Mouse (Mus musculus) MEL (cell line): Measurements from ENCODE around the gene Gm10300. TPM values are rescaled to one million over a fixed set of nuclear protein-coding genes. Genes with fewer than 3 reads are reported as not detected.

Experiments
- DNase-seq: peaks from one replicate; pipeline ENCODE4 v3.0.0; 2011; ENCODE audit warnings: low read depth, low spot score
- H3K27ac ChIP-seq: 2 replicates; pipeline ENCODE4 v1.5.1; 2012; ENCODE audit warnings: low read depth, mild to moderate bottlenecking, control low read depth, low read length, moderate library complexity; ENCODE audit not compliant: control insufficient read depth
- H3K27me3 ChIP-seq, 2 experiments: fragments of 150-350 bp in 1 of 2; sonication (generic) in 1 of 2; 2 replicates each; pipeline ENCODE4 v1.6.1; 2012; ENCODE audit warnings: low read length in 2 of 2, mild to moderate bottlenecking in 2 of 2, improper control_type of control experiment in 1 of 2, moderate library complexity in 1 of 2; ENCODE audit not compliant: insufficient read depth in 2 of 2, control insufficient read depth in 1 of 2
- H3K36me3 ChIP-seq, 2 experiments: 2 replicates each; pipeline ENCODE4 v1.6.1; 2012 to 2014; ENCODE audit warnings: low read length in 2 of 2, improper control_type of control experiment in 1 of 2, inconsistent platforms in 1 of 2, mild to moderate bottlenecking in 1 of 2; ENCODE audit not compliant: insufficient read depth in 2 of 2, control insufficient read depth in 1 of 2
- H3K4me1 ChIP-seq, 2 experiments: fragments of 150-350 bp in 1 of 2; sonication (generic) in 1 of 2; 2 replicates each; pipeline ENCODE4 v1.6.1; 2012; ENCODE audit warnings: low read length in 2 of 2, improper control_type of control experiment in 1 of 2, mild to moderate bottlenecking in 1 of 2; ENCODE audit not compliant: insufficient read depth in 2 of 2, control insufficient read depth in 1 of 2
- H3K4me3 ChIP-seq, 2 experiments: fragments of 150-350 bp in 1 of 2; sonication (generic) in 1 of 2; 2 replicates each; pipeline ENCODE4 v1.5.1; 2012; ENCODE audit warnings: low read depth in 2 of 2, low read length in 2 of 2, mild to moderate bottlenecking in 2 of 2, moderate library complexity in 2 of 2, control low read depth in 1 of 2, improper control_type of control experiment in 1 of 2; ENCODE audit not compliant: control insufficient read depth in 1 of 2, insufficient read depth in 1 of 2
- H3K79me2 ChIP-seq: 2 replicates; pipeline ENCODE4 v1.6.1; 2012; ENCODE audit warnings: mild to moderate bottlenecking, low read length, moderate library complexity; ENCODE audit not compliant: control insufficient read depth, poor library complexity, insufficient read depth
- H3K9ac ChIP-seq: 2 replicates; pipeline ENCODE4 v1.6.1; 2012; ENCODE audit warnings: low read depth, mild to moderate bottlenecking, control low read depth, low read length, moderate library complexity; ENCODE audit not compliant: control insufficient read depth, poor library complexity, severe bottlenecking
- H3K9me3 ChIP-seq: fragments of 150-350 bp; sonication (generic); replicated peaks from 2 replicates; pipeline ENCODE4 v1.6.1; 2012; ENCODE audit warnings: mild to moderate bottlenecking, low read length, improper control_type of control experiment, moderate library complexity; ENCODE audit not compliant: insufficient read depth
- BHLHE40 ChIP-seq: IDR thresholded peaks from 2 replicates; pipeline ENCODE4 v1.6.1; 2012; ENCODE audit warnings: low read depth, mild to moderate bottlenecking, inconsistent platforms, low read length, improper control_type of control experiment, borderline replicate concordance
- CHD1 ChIP-seq: IDR thresholded peaks from 2 replicates; pipeline ENCODE4 v1.6.1; 2012; ENCODE audit warnings: low read depth, mild to moderate bottlenecking, inconsistent platforms, low read length, improper control_type of control experiment
- CHD2 ChIP-seq: IDR thresholded peaks from 2 replicates; pipeline ENCODE4 v1.6.1; 2011; ENCODE audit warnings: low read length, improper control_type of control experiment
- E2F4 ChIP-seq: IDR thresholded peaks from 2 replicates; pipeline ENCODE4 v1.6.1; 2011; ENCODE audit warnings: low read depth, low read length, improper control_type of control experiment, borderline replicate concordance
- JUND ChIP-seq: IDR thresholded peaks from 2 replicates; pipeline ENCODE4 v1.6.1; 2011; ENCODE audit warnings: low read depth, mild to moderate bottlenecking, improper control_type of control experiment, low read length
- KAT2A ChIP-seq: conservative IDR thresholded peaks from 2 replicates; pipeline ENCODE4 v1.6.1; 2012; ENCODE audit warnings: low read depth, low read length, improper control_type of control experiment, inconsistent platforms
- MAX ChIP-seq: IDR thresholded peaks from 2 replicates; pipeline ENCODE4 v1.6.1; 2011; ENCODE audit warnings: low read length, improper control_type of control experiment
- MAZ ChIP-seq: IDR thresholded peaks from 2 replicates; pipeline ENCODE4 v1.6.1; 2012; ENCODE audit warnings: low read depth, mild to moderate bottlenecking, inconsistent platforms, low read length, improper control_type of control experiment
- NELFE ChIP-seq: IDR thresholded peaks from 2 replicates; pipeline ENCODE4 v1.6.1; 2011; ENCODE audit warnings: low read depth, low read length, improper control_type of control experiment
- NRF1 ChIP-seq: IDR thresholded peaks from 2 replicates; pipeline ENCODE4 v1.6.1; 2014; ENCODE audit warnings: low read depth, mild to moderate bottlenecking, inconsistent platforms, low read length, improper control_type of control experiment, moderate library complexity; ENCODE audit not compliant: poor library complexity, insufficient read depth, severe bottlenecking
- POLR2A ChIP-seq, 2 experiments: IDR thresholded peaks; 2 replicates each; pipeline ENCODE4 v1.6.1; 2011 to 2012; ENCODE audit warnings: low read length in 2 of 2, mild to moderate bottlenecking in 2 of 2, control low read depth in 1 of 2, improper control_type of control experiment in 1 of 2, low read depth in 1 of 2, moderate library complexity in 1 of 2; ENCODE audit not compliant: control insufficient read depth in 1 of 2, insufficient read depth in 1 of 2, poor library complexity in 1 of 2
- POLR2AphosphoS2 ChIP-seq: IDR thresholded peaks from 2 replicates; pipeline ENCODE4 v1.6.1; 2011; ENCODE audit warnings: low read length, improper control_type of control experiment
- RCOR1 ChIP-seq: IDR thresholded peaks from 2 replicates; pipeline ENCODE4 v1.6.1; 2012; ENCODE audit warnings: low read depth, mild to moderate bottlenecking, inconsistent platforms, low read length, improper control_type of control experiment
- SMC3 ChIP-seq: IDR thresholded peaks from 2 replicates; pipeline ENCODE4 v1.6.1; 2011; ENCODE audit warnings: low read depth, low read length, improper control_type of control experiment
- TAL1 ChIP-seq: IDR thresholded peaks from 2 replicates; pipeline ENCODE4 v1.6.1; 2012; ENCODE audit warnings: mild to moderate bottlenecking, inconsistent platforms, low read length, moderate library complexity, mixed read lengths
- UBTF ChIP-seq: IDR thresholded peaks from 2 replicates; pipeline ENCODE4 v1.6.1; 2012; ENCODE audit warnings: low read depth, mild to moderate bottlenecking, inconsistent platforms, low read length, improper control_type of control experiment, moderate library complexity, borderline replicate concordance; ENCODE audit not compliant: insufficient read depth
- USF2 ChIP-seq, 2 experiments: IDR thresholded peaks; 2 replicates each; pipeline ENCODE4 v1.6.1; 2011 to 2012; ENCODE audit warnings: improper control_type of control experiment in 2 of 2, low read length in 2 of 2, borderline replicate concordance in 1 of 2, inconsistent platforms in 1 of 2, low read depth in 1 of 2, mild to moderate bottlenecking in 1 of 2; ENCODE audit not compliant: insufficient read depth in 1 of 2
- polyA plus RNA-seq, 2 experiments: library from polyadenylated mRNA; stranded (reverse) in 1 of 2; unstranded in 1 of 2; fragments of >175 nt in 1 of 2; fragments of >200 nt in 1 of 2; gene quantifications; 2 replicates each; pipeline versions ENCODE4 v1.2.1 to v1.2.4; 2012; ENCODE audit warnings: low replicate concordance in 2 of 2, low read depth in 1 of 2; ENCODE audit not compliant: insufficient read length in 2 of 2, insufficient read depth in 1 of 2, missing spikeins in 1 of 2
- total RNA-seq: library from RNA; depleted of rRNA; stranded (reverse); fragments of 300-350 nt; gene quantifications from 2 replicates; pipeline ENCODE4 v1.2.3, GENCODE M21; 2012

Gene Gm10300
- total and polyA plus RNA-seq, 3 experiments, result 0.18 to 0.46 TPM; not detected in 1

DNA sequence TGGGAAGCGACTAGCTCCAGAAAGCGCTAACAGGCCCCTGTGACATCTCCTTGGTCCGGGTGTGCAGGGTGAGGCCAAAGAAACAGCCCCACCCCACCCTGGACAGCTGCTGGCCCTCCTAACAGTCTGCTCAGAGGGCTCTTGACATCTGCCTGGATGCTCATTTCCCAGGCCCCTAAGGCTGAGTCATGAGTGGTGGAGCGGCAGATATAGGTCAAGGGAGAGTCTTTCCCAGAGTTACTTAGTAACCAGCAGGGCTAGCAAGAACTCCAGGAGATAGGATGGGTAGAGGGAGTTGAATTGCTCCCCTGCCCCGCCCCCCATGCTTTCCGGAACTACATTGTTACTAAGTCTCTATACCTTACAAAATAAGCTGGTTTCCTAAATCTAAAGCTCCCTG is 18.6 kb downstream of the Gm10300 start:
- no peak overlapping the region for H3K27ac ChIP-seq
- no peaks in the 10 kb centered on the region for H3K9me3 ChIP-seq
- TF ChIP-seq TAL1 (no peak), CHD1 (no peak), UBTF (no peak), E2F4 (no peak), SMC3 (no peak), MAZ (no peak), POLR2A (IDR thresholded peaks at IDR 0.05; ENCODE audit: control insufficient read depth in 1 of 2, insufficient read depth in 1 of 2, low read depth in 1 of 2, low read length in 2 of 2, poor library complexity in 1 of 2) (no peak), USF2 (IDR thresholded peaks at IDR 0.05; ENCODE audit: borderline replicate concordance in 1 of 2, insufficient read depth in 1 of 2, low read depth in 1 of 2, low read length in 2 of 2) (no peak), BHLHE40 (no peak), RCOR1 (no peak)
- H3K4me3 ChIP-seq, result no peak overlapping the region
- no peak overlapping the region for H3K9ac ChIP-seq
- no peak for DNase-seq
- H3K27me3 ChIP-seq, result no peaks in the 10 kb centered on the region; a peak in 1 of 4 replicates
- H3K79me2 ChIP-seq, result no peaks in the 10 kb centered on the region
- H3K4me1 ChIP-seq, result no peaks in the 10 kb centered on the region; a peak in 1 of 4 replicates
- no peaks in the 10 kb centered on the region for H3K36me3 ChIP-seq

DNA sequence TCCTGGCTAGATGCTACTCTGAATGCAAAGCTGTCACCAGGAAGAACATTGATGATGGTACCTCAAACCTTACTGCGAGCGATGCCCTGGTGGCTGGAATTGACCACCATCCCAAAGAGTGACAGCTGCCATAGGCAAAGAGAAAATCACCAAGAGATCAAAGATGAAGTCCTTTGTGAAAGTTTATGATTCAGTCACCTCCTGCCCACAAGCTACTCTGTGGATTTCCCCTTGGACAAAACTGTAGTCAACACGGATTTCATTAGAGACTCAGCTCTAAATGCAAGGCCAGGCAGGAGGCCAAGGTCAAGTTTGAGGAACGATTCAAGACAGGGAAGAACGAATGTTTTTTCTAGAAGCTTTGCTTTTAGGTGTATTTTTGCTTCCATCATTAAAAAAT is 19.4 kb downstream of the Gm10300 start:
- H3K9ac ChIP-seq, result no peak overlapping the region
- no peaks in the 10 kb centered on the region for H3K36me3 ChIP-seq
- peaks cover 0 to under 1% of the 10 kb centered on the region in 2 experiments; a peak in 2 of 4 replicates for H3K27me3 ChIP-seq
- H3K4me3 ChIP-seq, result no peak overlapping the region
- H3K79me2 ChIP-seq, result no peaks in the 10 kb centered on the region
- H3K27ac ChIP-seq, result no peak overlapping the region
- TF ChIP-seq NRF1 (no peak), NELFE (no peak), JUND (no peak), CHD2 (no peak), POLR2AphosphoS2 (no peak), KAT2A (no peak), MAX (no peak)
- TF ChIP-seq, all 39 proteins: peak for 0
- no peak for DNase-seq
- H3K4me1 ChIP-seq, result no peaks in the 10 kb centered on the region
- H3K9me3 ChIP-seq, result no peaks in the 10 kb centered on the region
